Mouse (Mus musculus) thymus, postnatal 25 days (tissue): ENCODE measurements around the gene Wdr25.
"Not testable (repeated sequence)": the region's sequence is repeated elsewhere in the genome, so short reads cannot be mapped to it uniquely, and the experiment has no call there.

Experiments used
- DNase-seq: peaks from one replicate; pipeline ENCODE4 v3.0.0; 2022

The Wdr25 gene

DNA sequence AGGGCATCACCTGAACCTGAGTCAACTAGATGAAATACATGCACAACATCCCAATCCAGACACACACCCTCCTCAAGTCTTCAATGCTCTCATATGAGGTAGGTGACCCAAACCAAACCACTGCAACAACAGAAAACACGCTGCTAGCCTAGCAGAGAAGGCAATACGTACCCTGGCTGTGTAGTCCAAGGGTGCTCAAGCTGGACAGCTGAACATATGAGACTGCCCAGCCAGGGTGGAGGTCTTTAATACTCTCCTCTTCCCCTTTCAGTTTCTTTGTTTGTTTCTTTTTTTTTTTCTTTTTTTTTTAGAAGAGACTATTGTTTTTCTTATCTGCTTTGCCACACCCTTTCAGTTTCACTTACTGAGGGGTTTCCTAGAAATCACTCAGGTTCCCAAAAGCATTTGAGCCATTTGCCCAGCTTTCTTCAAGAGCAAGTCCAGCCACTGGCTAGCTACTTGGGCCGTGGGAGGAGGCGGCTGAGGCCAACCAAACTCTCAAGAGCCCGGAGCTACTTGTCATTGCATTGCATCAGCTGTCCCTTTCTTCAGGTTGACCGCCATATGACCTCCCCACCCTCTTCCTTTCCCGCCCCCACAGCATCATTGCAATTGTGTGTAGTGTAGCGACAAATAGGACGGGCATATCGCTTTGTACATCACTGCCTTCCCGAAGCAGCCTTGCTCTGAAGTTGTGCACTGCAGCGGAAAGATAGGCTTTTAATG, at the start of gene Wdr25:
Wdr25 (plus strand) TSS at position 643 of the 726 bp plus-strand sequence.
- no peak for DNase-seq

DNA sequence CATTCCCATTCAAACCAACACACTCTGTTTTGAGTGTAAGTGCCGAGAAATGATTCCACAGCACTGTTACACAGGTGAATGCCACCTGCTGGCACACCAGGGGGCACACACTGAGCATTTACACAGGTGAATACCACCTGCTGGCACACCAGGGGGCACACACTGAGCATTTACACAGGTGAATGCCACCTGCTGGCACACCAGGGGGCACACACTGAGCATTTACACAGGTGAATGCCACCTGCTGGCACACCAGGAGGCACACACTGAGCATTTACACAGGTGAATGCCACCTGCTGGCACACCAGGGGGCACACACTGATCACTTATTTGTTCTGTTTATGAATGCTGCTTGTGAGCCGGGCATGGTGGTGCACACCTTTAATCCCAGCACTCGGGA, 45.4 kb upstream of the Wdr25 start:
- not testable (repeated sequence) for DNase-seq

DNA sequence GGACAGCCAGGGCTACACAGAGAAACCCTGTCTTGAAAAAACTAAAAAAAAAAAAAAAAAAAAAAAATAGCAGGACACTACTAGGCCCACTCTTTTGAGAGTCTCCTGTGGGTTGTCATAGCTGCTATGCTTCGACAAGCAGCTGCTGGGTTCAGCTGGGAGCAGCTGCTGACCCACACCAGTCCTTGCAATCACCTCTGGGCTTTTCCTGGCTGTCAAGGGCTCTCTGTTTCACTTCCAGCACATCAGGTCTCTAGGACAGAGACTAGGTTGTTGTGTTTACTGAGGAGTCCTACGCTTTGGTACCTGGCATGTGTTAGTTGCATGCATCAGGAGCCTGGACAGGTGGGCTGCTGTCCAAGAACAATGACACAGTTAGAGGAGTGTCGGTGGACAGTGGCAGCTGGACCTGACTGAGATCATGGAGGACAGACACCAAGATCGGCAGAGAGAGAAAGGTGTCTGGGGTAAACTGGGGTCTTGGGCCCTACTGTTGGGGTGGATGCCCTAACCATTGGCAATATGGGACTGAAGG, 43.9 kb upstream of the Wdr25 start:
- DNase-seq, result no peak

DNA sequence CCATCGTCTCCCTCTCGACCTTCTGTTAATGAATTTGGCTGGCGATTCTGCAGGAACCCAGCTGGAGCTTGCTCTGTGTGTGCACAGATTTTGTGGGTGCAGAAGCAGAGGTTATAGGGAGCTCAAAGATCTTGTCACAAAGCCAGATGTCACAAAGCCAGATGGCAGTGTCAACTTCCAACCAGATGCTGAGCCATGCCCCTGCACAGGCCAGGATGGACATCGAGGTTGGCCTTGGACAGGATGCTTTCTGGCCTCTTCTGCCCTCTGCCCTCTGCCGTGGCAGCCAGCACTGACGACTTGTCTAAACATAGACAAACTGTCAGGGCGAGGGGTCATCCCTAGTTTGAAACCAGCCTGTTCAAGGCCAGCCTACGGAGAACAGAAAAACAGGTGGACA, 43.3 kb upstream of the Wdr25 start:
- DNase-seq, result no peak

DNA sequence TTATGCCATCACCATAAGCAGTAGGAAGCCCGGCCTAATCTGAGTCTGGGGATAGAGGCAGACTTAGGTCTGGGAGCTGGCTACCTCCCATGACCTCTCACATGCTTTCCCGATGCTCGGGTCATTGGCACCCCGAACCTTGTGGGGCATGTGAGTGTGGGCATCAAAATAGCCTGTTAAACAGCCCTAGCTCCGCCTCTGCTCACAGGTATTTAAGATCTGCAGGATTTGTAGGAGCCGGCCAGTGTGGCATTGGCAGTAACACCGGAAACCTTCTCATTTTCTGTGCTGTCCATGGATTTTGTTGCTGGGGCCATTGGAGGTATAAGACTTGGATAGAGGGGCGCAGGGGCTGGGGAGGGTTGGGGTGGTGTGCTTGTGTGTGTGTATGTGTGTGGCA, 42.5 kb upstream of the Wdr25 start:
- no peak for DNase-seq

DNA sequence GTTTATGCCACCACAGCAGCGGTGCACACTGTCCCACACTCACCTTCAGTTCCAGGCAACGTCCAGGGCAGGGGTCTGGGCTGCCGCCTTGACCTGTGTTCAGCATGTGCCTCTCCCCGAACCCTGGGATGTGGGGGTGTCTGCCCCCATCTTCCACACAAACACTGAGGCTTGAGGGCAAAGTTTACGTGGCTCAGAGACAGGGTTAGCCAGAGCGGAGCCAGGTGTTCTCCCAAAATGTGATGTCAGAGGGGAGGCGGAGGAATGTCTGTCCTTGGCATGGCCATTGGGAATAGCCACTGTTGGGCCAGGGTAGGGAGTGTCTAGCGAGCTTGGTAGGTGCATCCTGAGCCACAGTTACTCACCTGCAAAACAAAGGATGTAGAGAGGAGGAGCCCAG, 40.6 kb upstream of the Wdr25 start:
- no peak for DNase-seq

DNA sequence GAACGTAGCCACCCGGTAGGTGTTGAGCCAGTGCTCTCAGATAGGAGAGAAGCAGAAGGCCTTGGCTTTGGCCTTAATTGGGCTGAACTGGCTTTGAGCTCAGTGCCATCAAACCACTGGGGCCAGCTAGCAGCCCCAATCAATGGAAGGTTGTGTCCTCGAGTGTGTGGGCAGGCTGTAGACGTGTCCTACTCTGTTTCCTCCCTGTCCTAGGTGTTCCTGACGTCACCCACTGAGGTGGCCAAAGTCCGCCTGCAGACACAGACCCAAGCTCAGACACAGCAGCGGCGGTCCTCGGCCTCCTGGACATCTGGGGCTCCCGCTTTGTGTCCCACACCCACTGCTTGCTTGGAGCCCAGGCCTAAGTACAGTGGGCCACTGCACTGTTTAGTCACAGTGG, 38.4 kb upstream of the Wdr25 start:
- DNase-seq, result no peak

DNA sequence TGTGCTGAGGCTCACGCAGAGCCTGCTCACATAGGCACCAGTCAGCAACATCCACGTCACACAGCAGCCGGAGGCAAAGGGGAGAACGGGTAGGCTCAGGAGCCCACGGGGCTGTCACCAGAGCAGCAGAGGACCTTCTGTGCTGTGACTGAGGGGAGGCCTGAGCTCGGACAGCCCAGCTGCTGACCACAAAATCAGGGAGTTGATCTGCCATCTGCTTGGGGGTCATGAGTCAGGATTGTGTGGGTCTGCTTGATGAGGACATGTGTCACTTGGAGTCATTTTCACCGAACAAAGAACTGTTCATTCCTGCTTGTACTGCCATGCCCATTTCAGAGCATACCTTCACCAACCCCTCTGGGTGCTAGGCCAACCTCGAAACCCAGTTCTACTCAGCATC, 37.2 kb upstream of the Wdr25 start:
- no peak for DNase-seq

DNA sequence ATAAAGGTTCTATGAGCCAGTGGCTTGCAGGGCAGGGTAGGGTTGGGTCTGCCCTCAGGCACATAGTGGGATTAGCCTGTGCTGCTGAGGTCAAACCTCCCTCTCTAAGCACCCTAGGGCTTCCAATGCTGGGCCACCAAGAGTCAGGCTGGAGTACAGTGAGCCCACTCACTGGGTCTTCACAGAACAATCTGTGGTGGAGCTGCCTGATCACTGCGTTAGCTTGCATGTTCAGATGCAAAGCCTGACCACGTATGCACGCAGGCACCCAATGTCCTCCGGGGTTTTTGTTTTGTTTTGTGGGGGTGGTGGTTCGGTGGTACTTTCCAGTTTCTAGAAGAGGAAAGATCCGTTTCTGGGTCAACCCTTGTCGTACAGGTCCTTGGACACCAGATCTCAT, 36.3 kb upstream of the Wdr25 start:
- no peak for DNase-seq

DNA sequence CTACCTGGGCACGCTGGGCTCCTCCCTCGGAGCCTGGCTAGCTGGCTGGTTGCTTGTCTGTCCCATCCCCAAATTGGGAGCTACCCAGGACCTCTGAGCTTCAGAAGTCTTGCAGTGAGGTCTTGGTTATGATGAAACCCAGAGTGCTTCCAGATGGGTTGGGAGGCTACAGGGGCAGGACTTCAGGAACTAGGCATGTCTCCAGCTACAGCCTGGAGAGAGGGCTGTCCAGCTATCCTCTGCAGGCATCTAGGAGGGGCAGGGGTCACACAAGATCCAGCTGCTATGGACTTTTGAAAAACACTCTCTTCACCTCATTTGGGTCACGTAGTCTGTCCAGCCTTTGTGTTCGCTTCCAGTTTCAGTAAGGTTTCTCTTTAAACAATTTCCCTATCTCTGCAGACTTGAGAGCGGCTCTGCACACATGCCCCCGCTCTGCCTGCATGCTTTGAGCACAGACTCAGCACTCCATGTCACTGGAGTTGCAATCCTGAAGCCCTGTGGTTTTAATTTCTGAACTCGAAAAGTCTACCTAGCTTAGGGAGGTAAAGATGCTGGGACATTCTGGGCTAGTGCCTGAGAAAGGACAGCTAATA, 35.7 kb upstream of the Wdr25 start:
- no peak for DNase-seq

DNA sequence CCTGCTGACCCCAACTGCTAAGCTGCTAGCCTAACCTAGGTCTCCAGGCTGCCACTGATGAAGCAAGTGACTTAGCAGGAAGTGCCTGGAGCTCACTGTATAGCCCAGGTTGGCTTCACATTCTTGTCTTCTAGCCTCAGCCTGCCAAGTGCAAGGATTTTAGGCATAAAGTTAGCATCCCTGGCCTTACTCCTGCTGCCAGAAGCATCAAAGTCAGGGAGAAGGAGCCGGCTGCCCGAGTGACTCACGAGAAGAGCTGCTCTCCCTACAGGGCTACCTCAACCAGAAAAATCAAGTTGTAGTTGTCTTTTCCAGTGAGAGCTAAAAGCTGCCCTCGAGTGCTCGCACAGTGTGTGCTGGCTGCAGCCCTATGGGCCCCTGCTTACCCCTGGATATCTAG, 34.9 kb upstream of the Wdr25 start:
- no peak for DNase-seq

DNA sequence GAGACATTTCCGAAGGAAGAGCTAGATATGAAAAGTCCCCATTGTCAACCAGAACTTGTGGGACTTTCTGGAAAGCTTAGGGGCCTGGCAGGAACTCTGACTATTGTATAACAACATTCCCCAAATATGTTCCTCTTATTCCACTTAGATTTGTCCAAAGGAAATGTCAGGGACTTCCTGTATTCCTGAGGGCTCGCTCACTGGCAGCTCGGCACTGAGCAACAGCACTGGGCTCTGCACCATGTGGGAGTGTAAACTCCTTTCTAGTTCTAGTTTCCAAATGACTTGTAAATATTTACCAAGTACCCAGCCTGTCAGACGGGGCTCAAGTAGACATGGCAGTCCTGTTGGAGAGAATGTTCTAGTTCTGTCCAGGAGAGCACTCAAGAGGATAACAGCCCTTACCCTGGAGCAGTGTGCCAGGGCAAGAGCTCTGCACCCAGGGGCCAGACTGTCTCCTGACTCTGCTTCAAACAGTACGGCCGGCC, 28.4 kb upstream of the Wdr25 start:
- no peak for DNase-seq

DNA sequence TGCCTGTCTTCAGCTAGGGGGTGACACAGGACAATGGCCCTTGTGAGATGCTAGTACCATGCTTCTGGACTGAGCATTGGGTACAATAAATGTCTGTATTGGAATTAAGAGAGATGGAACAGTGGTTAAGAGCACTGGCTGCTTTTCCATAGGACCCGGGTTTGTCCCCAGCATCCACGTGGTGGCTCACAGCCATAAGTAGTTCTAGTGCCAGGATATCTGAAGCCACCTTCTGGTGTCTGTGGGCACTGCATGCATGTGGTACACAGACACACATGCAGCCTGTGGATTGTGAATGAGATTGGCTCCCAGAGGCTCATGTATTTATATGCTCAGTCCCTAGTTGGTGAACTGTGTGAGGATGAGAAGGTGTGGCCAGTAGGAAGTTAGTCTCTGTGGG, 23.9 kb upstream of the Wdr25 start:
- DNase-seq, result peak; percentile 30

DNA sequence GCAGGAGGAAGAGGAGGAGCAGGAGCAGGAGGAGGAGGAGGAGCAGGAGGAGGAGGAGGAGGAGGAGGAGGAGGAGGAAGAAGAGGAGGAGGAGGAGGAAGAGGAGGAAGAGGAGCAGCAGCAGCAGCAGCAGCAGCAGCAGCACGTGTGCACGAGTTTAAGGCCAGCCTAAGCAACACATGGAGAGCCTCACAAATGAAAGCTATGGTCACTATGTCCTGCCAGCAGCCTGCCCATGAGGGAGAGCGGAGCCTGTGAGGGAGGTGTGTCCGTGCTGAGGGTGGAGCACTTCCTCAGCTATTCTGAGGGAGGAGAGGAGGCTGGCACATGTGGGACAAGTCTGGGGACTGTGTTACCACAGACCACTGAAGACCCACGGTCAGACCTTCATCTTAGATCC, 20.3 kb upstream of the Wdr25 start:
- DNase-seq, result no peak

DNA sequence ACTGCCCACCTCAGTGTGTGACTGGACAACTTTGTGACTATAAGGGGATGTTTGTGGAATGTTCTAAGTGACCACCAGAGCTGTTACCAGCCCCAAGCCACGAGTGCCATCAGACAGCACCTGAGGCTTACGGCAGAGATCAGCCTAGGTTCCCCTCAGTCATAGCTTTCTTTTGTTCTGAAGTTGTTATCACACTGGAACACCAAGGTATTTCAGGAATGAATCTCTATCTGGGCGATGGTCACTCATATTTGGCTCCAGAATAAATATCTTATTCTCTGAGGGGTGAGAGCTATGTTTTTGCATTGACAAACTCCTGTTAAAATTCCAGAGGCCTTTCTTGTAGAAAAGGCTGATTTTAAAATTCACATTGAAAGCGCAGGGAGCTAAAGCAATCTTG, 14.3 kb upstream of the Wdr25 start:
- DNase-seq, result no peak

DNA sequence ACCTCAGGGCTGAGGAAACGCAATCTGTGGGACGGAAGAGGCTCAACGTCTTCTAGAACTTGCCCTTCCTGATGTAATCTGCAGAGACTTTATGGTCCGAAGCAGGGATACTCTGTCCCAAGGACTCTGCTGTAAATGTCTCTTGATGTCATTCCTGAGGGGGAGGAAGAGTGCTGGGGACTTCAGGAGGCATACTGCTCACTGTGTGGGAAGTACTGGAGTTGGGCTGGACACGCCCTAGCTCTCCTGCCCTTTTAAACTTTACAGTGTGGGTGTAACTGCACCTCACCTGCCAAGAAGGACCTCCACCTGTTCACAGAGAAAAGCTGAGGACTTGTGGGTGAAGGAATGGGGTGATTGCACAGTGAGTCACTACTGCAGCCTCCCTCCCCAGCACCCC, 12.8 kb upstream of the Wdr25 start:
- DNase-seq, result no peak

DNA sequence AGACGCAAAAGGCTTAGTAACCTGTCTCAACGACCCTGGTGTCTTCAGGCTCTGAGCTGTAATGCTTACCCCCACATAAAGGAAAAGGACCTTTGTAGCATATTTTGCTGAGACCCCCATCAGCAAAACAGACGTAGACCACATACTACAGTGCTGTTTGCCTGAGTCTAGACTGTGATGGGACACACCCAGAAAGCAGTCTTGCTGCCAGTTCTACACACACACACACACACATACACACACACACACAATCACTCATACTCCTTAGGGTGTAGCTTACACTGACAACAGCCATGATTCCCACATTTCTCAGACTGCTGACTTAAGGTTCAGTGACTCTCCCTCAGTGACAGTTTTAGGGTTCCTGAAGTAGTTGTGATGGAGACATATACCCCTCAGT, 12.2 kb upstream of the Wdr25 start:
- DNase-seq, result no peak

DNA sequence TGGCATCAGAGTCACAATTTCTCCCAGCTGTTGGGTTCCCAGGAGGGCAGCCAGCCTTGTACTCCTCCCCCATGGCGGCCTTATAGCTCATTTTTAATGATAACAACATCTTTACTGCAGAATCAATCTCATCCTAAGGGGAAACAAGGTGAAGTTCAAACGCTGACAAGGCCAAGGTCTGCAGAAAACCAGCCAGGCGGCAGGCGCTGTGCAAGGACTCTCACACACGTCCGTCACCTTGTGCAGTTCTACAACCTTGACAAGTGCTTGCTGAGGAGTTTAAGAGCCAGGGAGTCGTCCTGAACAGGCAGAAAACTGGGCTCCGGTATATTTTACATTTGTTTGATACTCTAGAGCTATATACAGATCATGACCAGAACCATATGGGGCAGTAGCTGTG, 10.7 kb upstream of the Wdr25 start:
- no peak for DNase-seq

DNA sequence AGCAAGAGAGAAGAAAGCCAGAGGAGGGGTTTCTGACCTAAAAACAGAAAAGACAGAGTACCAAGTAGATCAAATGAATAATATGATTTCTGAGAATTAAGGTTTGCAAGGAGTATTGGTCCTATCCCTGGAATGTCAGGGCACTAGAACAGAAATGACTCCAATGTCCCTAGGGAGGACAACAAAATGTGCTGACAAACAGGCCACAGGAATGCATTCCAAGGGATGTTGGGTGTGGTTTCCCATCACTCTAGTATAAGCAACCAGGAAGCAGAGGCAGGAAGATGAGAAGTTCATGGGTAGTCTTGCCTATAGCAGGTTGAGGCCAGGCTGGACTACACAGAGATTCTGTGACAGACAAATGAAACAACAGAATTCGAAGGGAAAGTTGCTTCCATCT, 7.5 kb upstream of the Wdr25 start:
- no peak for DNase-seq

DNA sequence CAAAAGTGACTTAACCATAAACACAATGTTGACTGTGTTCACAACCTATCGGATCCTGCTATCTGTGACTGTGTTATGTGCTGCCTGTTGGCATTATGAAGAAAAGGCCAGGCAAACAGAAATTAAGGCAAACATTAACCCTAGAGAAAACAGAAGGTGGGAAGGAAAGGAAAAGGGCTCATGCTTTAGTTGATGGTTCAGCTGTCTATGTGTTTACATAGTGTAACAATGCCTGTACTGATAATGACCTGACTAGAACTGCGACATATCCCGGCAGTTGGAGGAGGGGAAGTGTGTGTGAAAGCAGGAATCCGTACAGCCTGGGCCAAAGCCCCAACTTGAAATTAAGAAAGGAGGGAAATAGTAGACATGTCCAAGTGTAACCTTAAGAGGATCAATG, 6.4 kb upstream of the Wdr25 start:
- no peak for DNase-seq

DNA sequence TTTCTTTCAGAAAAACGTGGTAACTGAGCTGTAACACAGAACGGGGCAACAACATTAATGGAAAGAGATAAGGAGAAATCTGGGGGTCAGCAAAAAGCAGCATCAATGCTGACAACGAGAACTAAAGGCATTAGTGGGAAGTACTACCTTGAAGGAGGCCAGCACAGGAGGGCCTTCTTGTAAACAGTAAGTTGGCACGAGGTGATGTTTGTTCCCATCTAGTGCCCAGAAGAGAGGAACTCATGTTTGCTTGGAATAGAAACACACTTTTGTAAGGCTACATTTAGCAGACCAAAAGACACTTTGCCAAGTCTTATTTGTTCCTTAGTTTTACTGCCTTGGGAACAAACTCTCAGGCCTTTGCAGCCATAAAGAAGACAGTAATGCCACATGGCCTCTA, 4.8 kb upstream of the Wdr25 start:
- no peak for DNase-seq

DNA sequence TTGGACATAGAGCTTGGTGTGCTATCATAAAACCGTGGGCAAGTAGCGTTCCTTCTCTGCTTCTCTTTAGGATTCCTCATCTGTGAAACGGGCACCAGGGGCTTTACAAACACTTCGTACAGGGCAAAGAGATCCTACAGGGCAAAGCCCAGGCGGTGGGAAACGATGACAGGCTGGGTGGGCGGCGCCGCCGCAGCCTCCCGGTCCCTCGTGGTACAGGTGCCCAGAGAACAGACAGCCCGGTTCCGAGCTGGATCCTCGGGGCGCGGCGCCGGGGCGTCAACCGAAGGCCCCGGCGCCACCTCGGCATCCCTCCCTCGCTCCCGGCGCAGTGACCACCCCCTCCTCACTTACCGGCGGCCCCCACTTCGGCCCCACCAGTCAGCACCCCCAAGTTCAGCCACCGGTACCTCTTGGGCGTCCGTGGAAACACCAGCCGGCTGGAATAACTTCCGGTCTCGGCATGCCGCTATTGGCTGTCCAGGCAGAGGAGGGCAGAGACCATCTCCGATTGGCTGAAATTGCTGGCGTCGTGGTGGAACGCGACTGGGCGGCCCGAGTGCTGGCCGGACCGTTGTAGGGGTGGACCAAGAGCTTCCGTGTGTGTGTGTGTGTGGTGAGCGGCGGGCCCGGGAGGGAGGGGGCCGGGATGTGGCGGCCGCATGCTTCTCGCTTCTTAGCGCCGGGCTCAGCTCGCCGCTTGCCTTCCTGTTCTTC, 442 bp downstream of the Wdr25 start, which contains the start of gene Wars:
Wars (minus strand) TSS at position 460 of the 717 bp plus-strand sequence.
- DNase-seq, result peak; percentile 91

DNA sequence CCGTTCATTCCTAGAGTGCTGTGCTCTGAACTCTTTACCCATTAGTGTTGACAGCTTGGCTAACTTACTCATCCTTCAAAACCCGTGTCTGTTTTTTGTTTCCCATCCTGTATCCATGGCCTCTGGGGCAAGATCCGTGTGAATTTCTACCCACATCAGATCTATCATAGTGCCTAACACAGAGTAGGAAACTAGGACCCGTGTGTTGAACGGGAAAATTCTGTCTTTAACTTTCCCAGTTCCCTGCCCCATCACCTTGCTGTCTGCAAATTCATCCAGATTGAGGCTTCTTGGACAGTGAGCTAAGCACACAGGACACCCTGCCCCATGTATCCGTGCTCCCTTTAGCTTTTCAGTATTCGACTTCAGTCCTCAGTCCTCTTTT, 993 bp downstream of the Wdr25 start:
- no peak for DNase-seq

DNA sequence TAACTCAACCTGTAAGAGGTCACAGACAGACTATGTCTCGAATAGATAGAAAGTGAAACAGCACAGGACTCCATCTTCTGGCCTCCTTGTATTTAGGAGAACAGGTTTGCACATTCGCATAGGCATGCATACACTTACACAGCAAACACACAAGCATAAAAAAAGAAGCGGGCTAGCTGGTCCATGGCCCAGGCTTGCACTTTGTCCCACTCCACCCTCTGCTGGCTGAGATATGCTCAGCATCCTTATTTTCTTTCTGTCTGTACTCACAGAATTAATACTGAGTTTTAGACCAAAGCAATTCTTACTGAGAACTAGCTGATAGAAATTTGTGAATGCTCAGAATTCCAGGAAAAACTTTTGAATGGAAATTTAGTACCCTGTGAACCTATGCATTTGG, 2.6 kb downstream of the Wdr25 start:
- peak; percentile 18 for DNase-seq
